Mouse (Mus musculus): ENCODE measurements around the gene Sbf2. TPM values are rescaled to one million over a fixed set of nuclear protein-coding genes. Genes with fewer than 3 reads are reported as not detected.

Sbf2 gene
- total RNA-seq, 2 experiments from 2014 or later, result 54.7 to 55.2 TPM

DNA sequence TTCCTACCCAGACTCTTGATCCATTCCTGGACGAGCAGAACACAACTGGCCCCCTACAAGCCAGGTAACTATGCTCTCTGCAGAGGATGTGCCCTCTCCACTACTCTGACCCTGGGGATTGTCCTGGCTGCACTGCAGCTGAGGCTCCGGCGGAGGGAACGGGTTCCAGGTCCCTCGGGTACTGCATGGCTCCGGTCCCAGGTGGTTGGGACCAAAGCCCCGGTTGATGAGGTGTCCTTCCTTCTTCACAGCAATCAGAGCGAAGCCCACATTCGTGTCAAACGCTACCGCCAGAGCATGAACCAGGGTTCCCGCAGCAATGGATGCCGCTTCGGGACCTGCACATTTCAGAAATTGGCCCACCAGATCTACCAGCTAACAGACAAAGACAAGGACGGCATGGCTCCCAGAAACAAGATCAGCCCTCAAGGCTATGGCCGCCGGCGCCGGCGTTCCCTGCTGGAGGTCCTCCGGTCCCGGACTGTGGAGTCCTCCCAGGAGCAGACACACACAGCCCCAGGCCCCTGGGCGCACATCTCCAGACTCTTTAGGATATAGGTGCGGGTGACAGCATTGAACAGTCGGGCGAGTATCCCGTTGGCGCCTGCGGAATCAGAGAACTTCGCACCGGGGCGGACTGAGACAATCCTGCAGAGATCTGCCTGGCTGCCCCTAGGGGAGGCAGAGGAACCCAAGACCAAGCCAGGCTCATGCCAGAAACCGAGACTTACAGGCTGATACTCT is 14.1 kb upstream of the Sbf2 start:
- peak; percentile 36 for TF ChIP-seq CTCF (IDR thresholded peaks at IDR 0.05)
- H3K4me3 ChIP-seq, result peak overlapping the region; percentile 49
- intact Hi-C loops (cut with DNase I), result no loop called here
- peak overlapping the region; percentile 24; the same call in 1 of the 2 replicates for H3K27ac ChIP-seq
- DNase-seq (ENCODE audit: extremely low spot score in 1 of 2, low spot score in 2 of 2), result no peak

DNA sequence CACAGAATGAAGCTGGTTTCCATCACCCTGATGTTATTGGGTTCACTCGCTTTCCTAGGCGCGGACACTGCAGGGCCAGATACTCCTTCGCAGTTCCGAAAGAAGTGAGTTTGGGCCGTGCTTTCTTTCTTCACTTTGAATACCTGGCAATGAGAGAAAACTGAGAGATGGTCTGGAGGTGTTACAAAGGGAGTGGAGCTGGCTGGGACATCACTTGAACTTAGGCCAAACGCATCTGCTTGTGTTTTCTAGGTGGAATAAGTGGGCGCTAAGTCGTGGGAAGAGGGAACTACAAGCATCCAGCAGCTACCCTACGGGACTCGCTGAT is 13.5 kb upstream of the Sbf2 start:
- intact Hi-C loops (cut with DNase I), result no loop called here
- Histone ChIP-seq H3K27ac (no peak overlapping the region), H3K4me3 (peak overlapping the region; percentile 49)
- TF ChIP-seq CTCF (IDR thresholded peaks at IDR 0.05), result no peak
- DNase-seq (ENCODE audit: extremely low spot score in 1 of 2, low spot score in 2 of 2), result no peak

DNA sequence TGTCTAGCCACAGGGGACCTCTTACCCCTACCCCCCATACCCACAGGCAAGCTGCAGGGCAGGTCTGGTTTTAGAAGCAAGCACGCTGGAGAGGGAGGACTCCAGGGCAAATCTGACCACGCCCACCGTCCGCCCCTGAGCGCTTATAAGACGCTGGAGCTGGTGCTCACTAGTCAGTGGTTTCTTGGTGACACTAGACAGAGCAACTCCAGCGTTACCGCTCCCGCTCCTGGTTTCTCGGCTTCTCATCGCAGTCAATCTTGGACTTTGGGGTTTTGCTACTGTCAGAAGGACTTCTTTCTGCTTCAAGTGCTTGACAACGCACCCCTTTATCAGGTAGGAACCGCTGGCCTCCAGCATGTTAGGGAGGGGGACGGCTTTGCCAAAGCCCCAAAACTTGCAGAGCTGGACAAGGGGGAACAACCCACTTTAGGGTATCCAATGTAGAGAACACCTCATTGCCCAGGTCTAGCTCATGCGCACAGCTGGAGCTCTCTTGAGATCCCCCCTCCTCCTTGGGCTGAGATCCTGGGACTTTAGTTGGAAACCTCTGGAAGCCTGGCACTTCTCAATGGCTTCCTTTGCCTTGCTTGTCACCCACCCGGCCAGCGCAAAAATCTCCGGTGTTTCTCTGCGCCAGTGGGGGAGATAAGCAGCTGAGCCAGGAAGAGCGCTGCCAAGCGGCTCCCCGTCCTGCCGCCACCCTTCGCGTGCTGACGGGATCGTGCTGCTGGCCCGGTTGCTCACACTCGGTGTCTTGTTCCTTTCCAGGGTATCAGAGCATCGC is 13.0 kb upstream of the Sbf2 start, which contains the start of gene Adm:
Gene Adm, plus strand, starts transcription at position 176 of the 787 bp plus-strand sequence.
- TF ChIP-seq CTCF (IDR thresholded peaks at IDR 0.05), result no peak; the same call in 1 of the 2 replicates
- DNase-seq (ENCODE audit: extremely low spot score in 1 of 2, low spot score in 2 of 2), result peak; percentile 38 to 50
- no peak within 1 kb of the TSS for H3K27ac ChIP-seq
- peak within 1 kb of the TSS; percentile 49 for H3K4me3 ChIP-seq
- intact Hi-C loops (cut with DNase I), result no loop called here

DNA sequence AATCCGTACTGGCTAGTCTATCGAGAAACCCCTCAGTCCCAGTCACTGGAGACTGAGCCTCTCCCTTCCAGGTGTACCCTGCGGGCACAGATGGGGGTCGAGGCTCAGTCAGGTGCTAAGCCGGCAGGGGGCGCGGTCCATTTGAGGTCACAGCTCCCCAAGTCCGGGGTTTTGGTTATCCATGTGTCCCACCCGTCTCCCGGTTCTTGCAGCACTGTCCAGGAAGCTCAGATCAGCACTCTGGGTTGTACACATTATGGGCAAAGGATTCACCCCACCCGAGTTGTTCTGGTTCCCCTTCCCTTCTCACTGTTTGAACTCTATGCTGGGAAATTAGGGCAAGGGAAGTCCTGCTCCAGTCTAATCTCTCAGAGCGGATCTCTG is 12.4 kb upstream of the Sbf2 start:
- Histone ChIP-seq H3K4me3 (peak overlapping the region; percentile 49), H3K27ac (no peak overlapping the region)
- DNase-seq (ENCODE audit: extremely low spot score in 1 of 2, low spot score in 2 of 2), result no peak
- TF ChIP-seq CTCF (IDR thresholded peaks at IDR 0.05), result peak; percentile 18
- intact Hi-C loops (cut with DNase I), result no loop called here

DNA sequence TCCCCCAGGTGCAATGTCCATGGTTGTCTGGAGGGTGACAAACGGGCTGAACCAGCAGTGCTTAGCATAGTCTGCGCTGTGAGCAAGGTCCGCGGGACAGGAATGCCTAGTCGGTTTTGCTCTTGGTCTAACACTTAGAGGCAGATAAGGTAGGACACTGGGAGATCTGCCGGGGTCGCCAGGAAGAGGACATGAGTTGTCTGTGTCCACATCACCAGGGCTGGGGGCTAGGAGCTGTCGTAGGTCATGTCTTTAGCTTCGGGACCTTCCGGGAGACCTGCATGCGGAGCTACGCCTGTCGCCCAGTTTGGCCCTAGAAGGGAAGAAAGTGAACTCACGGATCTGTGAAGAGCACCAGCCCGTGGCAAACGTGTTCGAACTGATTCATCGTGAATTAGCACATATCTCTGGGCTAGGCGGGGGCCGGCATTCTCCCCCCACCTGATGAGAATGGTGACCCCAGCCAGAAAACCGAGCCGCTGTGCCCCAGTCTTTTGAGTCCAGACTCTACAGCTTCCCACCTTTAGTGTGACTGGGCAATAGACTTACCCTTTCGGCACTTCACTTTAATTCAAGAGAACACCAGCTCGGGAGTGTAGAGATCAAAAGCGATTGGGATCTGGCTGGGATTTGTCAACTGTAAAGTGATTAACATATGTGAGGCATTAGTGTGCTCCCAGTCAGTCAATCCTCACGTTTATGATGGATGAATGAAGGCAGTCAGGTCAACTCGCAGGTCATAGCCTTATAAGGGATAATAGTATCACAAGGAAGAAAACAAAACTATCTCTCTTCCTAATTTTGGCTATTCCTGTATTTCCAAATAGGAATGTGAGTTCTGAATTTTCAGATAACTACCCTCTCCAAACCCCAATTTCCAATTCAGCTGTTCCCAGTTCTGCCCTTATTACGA is 11.7 kb upstream of the Sbf2 start:
- H3K27ac ChIP-seq, result no peak overlapping the region
- no peak for DNase-seq (ENCODE audit: extremely low spot score in 1 of 2, low spot score in 2 of 2)
- no peak overlapping the region for H3K4me3 ChIP-seq
- no peak for TF ChIP-seq CTCF (IDR thresholded peaks at IDR 0.05)
- intact Hi-C loops (cut with DNase I), result no loop called here

DNA sequence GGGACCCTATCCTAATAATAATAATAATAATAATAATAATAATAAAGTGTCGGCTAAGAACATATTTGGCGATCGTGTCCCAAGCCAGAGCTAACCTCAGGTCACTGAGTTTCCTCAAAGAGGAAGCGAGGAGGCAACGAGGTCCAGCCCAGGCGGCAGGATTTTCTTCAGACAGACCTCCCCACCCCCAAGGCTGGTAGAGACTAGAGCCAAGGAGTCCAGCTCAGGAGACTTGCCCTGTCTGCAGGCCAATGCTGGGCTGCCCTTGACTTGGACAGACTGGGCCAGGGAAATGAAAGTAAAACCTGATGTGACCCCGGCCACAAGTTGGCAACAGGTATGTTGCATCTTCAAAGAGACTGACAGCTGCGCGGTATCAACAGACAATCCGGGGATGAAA is 10.8 kb upstream of the Sbf2 start:
- no peak for TF ChIP-seq CTCF (IDR thresholded peaks at IDR 0.05)
- no peak for DNase-seq (ENCODE audit: extremely low spot score in 1 of 2, low spot score in 2 of 2)
- H3K27ac ChIP-seq, result no peak overlapping the region
- intact Hi-C loops (cut with DNase I), result no loop called here
- H3K4me3 ChIP-seq, result no peak overlapping the region

DNA sequence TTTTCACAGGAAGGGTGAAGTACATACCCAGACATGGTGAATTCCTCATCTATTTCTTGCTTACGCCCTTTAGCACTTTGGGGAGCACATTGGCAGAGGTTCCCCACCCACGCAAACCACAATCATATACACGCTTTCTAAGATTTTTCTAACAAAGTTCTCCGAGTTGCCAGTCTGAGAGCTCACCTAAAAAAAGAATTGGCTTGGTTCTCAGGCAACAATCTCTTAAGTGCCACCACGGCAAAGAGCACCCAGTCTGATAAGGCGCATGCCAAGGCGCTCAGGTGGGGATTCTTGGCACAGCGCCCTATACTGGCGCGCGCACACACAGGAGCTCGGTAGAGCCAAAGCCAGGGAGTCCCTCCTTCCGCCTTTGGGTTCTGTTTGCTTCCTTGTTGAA is 10.2 kb upstream of the Sbf2 start:
- H3K4me3 ChIP-seq, result no peak overlapping the region
- DNase-seq (ENCODE audit: extremely low spot score in 1 of 2, low spot score in 2 of 2), result no peak
- no peak overlapping the region for H3K27ac ChIP-seq
- intact Hi-C loops (cut with DNase I), result no loop called here
- TF ChIP-seq CTCF (IDR thresholded peaks at IDR 0.05), result no peak

DNA sequence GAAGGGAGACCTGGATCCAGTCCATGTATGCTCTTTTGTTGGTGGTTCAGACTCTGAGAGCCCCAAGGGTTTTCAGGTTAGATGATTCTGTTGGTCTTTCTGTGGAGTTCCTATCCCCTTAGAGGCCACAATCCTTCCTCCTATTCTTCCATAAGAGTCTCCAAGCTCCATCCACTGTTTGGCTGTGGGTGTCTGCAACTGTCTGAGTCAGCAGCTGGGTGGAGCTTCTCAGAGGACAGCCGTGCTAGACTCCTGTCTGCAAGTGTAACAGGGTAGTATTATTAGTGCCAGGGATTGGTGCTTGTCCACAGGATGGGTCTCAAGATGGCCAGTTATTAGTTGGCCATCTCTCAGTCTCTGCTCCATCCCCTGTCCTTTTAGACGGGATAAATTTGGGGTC is 9.3 kb upstream of the Sbf2 start:
- intact Hi-C loops (cut with DNase I), result no loop called here
- no peak overlapping the region for H3K4me3 ChIP-seq
- TF ChIP-seq CTCF (IDR thresholded peaks at IDR 0.05), result no peak
- H3K27ac ChIP-seq, result no peak overlapping the region
- no peak for DNase-seq (ENCODE audit: extremely low spot score in 1 of 2, low spot score in 2 of 2)

DNA sequence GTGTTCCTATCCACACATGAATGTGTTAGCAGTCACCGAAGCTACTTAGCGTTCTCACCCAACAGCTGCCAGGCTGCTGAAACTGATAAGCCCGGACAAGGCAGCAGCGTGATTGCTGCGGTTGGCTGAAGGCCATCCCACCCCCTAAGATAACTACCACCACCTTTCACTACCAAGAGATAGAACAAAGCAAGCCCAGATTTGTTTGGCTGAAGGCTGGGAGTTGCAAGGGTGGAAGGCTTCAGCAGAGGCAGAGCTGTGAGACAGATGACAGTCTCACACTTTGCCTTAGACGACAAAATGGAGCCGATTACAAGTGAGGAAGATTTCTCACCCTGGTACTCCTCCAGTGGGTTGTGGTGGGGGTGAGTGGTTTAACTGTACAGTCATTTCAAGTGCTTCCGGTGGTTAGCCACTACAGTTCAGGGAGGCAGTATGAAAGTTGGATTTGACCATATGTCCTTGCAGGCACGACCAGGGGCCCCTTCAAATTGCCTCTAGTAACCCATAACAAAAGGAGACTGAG is 4.4 kb upstream of the Sbf2 start:
- intact Hi-C loops (cut with DNase I), result no loop called here
- no peak for DNase-seq (ENCODE audit: extremely low spot score in 1 of 2, low spot score in 2 of 2)
- Histone ChIP-seq H3K4me3 (no peak overlapping the region), H3K27ac (no peak overlapping the region)
- no peak for TF ChIP-seq CTCF (IDR thresholded peaks at IDR 0.05)

DNA sequence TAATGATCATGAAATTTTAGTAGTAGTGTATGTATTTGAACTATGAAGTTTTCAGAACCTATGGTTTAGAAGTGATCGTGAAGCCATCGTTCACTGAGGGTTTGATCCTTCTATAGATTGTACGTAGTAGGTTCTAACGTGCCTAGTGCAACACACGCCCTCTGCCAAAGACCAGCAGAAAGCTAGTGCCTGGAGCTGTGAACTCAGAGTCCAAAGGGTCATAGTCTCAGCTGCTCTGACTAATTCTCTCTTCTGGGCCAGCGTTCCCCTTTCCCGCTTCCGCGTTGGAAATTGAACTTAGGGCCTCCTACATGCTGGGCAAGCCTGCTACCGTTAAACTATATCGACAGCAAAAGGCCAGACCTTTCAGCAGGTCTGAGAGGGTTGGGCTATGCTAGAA is 1.1 kb upstream of the Sbf2 start:
- intact Hi-C loops (cut with DNase I), result no loop called here
- TF ChIP-seq CTCF (IDR thresholded peaks at IDR 0.05), result no peak
- H3K27ac ChIP-seq, result no peak overlapping the region
- H3K4me3 ChIP-seq, result no peak overlapping the region
- DNase-seq (ENCODE audit: extremely low spot score in 1 of 2, low spot score in 2 of 2), result no peak

DNA sequence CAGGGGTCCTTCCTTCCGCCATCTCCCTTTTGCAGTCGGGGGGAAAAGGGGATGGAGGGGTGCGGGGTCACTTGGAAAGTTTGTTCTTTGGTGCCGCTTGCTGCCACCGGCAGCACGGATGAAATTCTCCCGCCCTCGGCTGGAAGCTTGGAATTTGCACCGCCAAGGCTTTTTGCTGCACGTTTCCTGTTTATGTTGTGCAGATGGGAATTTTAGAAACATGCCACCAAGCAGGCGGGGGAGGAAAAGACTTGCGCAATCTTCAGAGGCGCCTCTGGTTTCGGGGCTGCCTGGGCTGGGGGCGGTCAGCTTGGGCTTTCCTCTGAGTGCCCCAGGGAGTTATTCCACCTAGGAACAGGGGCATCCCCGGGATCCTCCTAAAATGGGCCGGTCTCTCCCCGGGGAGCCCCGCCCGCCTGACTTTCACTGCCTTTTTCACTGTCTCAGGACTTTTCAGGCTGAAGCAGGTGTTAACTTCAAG is 469 bp upstream of the Sbf2 start:
- intact Hi-C loops (cut with DNase I), result no loop called here
- TF ChIP-seq CTCF (IDR thresholded peaks at IDR 0.05), result no peak
- peak overlapping the region; percentile 90 for H3K27ac ChIP-seq

More for the DNA sequence above, 469 bp upstream of the Sbf2 start:
- DNase-seq (ENCODE audit: extremely low spot score in 1 of 2, low spot score in 2 of 2), result peak; percentile 54 to 56
- H3K4me3 ChIP-seq, result peak overlapping the region; percentile 78

All from left cerebral cortex, adult 2 months (tissue).